17 mouse cellular contexts compared by ENCODE assay signal in the genomic region with DNA sequence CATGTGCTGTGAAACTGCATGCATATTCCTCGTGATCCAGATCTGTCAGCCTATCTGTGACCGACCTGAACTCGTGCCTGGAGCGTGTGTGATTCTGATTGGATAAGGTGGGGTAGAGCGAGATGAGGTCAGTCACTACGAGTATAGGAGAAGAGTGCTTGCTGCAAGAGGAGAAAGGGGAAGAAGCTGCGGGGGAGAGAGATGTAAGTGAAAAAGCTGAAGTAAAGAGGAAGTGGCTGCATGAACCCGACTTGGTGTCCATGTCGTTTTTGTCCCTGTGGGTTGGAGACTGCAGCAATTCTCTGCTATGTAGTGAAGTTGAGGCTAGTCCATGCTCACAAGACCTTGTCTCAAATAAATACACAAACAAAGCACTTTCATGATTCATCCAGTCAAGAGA.
DNase-seq lines count a peak whose midpoint lies in the region; ATAC-seq lines count a peak whose summit lies in the region.
"Had no signal": no experiment of that assay in that cellular context is flagged by ENCODE, and none has a peak within 500 bp of the region (broad histone marks: within the 10 kb centered on the region; RNA-seq: fewer than 3 reads in every experiment).

No protein-coding gene starts in this region.

- intact Hi-C loops in heart, postnatal 25 days (cut with DNase I), result no loop called here
- intact Hi-C loops in heart, postnatal 14 days (cut with DNase I), result no loop called here

- DNase-seq in 416B (ENCODE audit: low read depth), result peak; percentile 6
- DNase-seq in A20 (ENCODE audit: low read depth, low spot score), result peak; percentile 61
- DNase-seq in MEL-GATA-1-ER (ENCODE audit: extremely low read depth, low read depth), result peak; percentile 51
- DNase-seq in c-Kit-positive CD71-positive TER-119-positive erythroid progenitor cells, embryonic 14.5 days (ENCODE audit: low spot score), result no peak
- DNase-seq in heart, postnatal 25 days (ENCODE audit: low spot score), result no peak
- DNase-seq in heart, postnatal 14 days, result no peak
- DNase-seq: adrenal gland, adult 2 months; adrenal gland, postnatal 10 days; adrenal gland, postnatal 25 days; cerebellum, adult 11-12 months; cerebellum, adult 2 months; cerebellum, adult 9-10 months; cerebellum, postnatal 10 days; cerebellum, postnatal 25 days had no signal

- ATAC-seq in megakaryocyte progenitor cell, adult 5-6 weeks (replicated peaks; ENCODE audit: poor library complexity), result peak; percentile 52
- ATAC-seq: forebrain, embryonic 14.5 days; forebrain, embryonic 16.5 days had no signal

Comparison
In these comparisons a context has a peak if more than half of its experiments do, and no peak if none do; other contexts are left out.
1. DNase-seq: peak in 416B (single experiment), A20 (single experiment) and MEL-GATA-1-ER (single experiment); none in c-Kit-positive CD71-positive TER-119-positive erythroid progenitor cells, embryonic 14.5 days (single experiment), heart, postnatal 25 days (single experiment) and heart, postnatal 14 days (0 of 2).